Mouse (Mus musculus) embryonic facial prominence, embryonic 10.5 days (tissue): ENCODE results near the gene Lamb2. TPM values are rescaled to one million over a fixed set of nuclear protein-coding genes. Genes with fewer than 3 reads are reported as not detected.

ENCODE experiments used
- DNase-seq: peaks from one replicate; pipeline ENCODE4 v3.0.0-alpha.2; 2017; ENCODE audit warnings: low spot score
- H3K27ac ChIP-seq: fragments of 300-500 bp; sonication (generic); replicated peaks from 2 replicates; pipeline ENCODE4 v1.5.1; 2016; ENCODE audit warnings: mild to moderate bottlenecking
- H3K27me3 ChIP-seq: fragments of 300-500 bp; sonication (generic); replicated peaks from 2 replicates; pipeline ENCODE4 v1.6.1; 2016; ENCODE audit warnings: low read depth, mild to moderate bottlenecking; ENCODE audit not compliant: poor library complexity, severe bottlenecking
- H3K36me3 ChIP-seq: fragments of 300-500 bp; sonication (generic); replicated peaks from 2 replicates; pipeline ENCODE4 v1.6.1; 2016; ENCODE audit warnings: mild to moderate bottlenecking, moderate library complexity
- H3K4me1 ChIP-seq: fragments of 300-500 bp; sonication (generic); 2 replicates; pipeline ENCODE4 v1.6.1; 2016
- H3K4me3 ChIP-seq: fragments of 300-500 bp; sonication (generic); 2 replicates; pipeline ENCODE4 v1.5.1; 2016; ENCODE audit warnings: mild to moderate bottlenecking, moderate library complexity
- H3K9me3 ChIP-seq: fragments of 300-500 bp; sonication (generic); 2 replicates; pipeline ENCODE4 v1.6.1; 2016; ENCODE audit warnings: mild to moderate bottlenecking
- WGBS: fragments of 180-500 bp; shearing (Covaris S2); methylation state at CpG from one replicate; pipeline ENCODE4 v1.1.7; 2016; 5-methylcytosine and 5-hydroxymethylcytosine counted together
- polyA plus RNA-seq: library from polyadenylated mRNA; unstranded; fragments of >200 nt; fragmentation: Nextera tagmentation; extraction: Ambion mirVana; gene quantifications from 2 replicates; pipeline ENCODE4 v1.2.1, GENCODE M21; 2016

Gene Lamb2
- polyA plus RNA-seq, 1 experiment from 2014 or later, result 33.5 TPM

- Histone ChIP-seq H3K27me3 (no peaks in the 10 kb centered on the region), H3K4me1 (no peaks in the 10 kb centered on the region), H3K4me3 (no peak overlapping the region), H3K27ac (no peak overlapping the region), H3K36me3 (peaks cover 89% of the 10 kb centered on the region), H3K9me3 (no peaks in the 10 kb centered on the region)
- DNase-seq, result no peak
- WGBS, result 96% methylated on average over 15 of the region's 15 CpGs
Measured at GRCm38 (mm10) chr9:108499943-108500342, 20.4 kb downstream of the Lamb2 start.

- peak overlapping the region; percentile 93 for H3K4me3 ChIP-seq
- DNase-seq, result no peak
Measured at GRCm38 (mm10) chr9:108506901-108507300, 27.4 kb downstream of the Lamb2 start.

GRCm38 (mm10) chr9:108507619-108508434 lies 28.3 kb downstream of the Lamb2 start, which contains the start of gene Qars:
Qars (plus strand) TSS chr9:108507706.
- under 1% methylated on average over 37 of the region's 37 CpGs for WGBS
- no peaks in the 10 kb centered on the region for H3K27me3 ChIP-seq
- H3K4me1 ChIP-seq, result peaks cover 19% of the 10 kb centered on the region
- H3K9me3 ChIP-seq, result no peaks in the 10 kb centered on the region
- peaks cover 50% of the 10 kb centered on the region for H3K36me3 ChIP-seq
- DNase-seq, result peak; percentile 95
- peak within 1 kb of the TSS; percentile 93 for H3K4me3 ChIP-seq
- peak within 1 kb of the TSS; percentile 87 for H3K27ac ChIP-seq

More at GRCm38 (mm10) chr9:108506901-108507300, 27.4 kb downstream of the Lamb2 start:
- no peak overlapping the region for H3K27ac ChIP-seq
- no peaks in the 10 kb centered on the region for H3K27me3 ChIP-seq
- WGBS, result 87% methylated on average over 7 of the region's 7 CpGs
- peaks cover 50% of the 10 kb centered on the region for H3K36me3 ChIP-seq
- H3K4me1 ChIP-seq, result peaks cover 19% of the 10 kb centered on the region
- no peaks in the 10 kb centered on the region for H3K9me3 ChIP-seq

- 87% methylated on average over 7 of the region's 7 CpGs for WGBS
- H3K27ac ChIP-seq, result no peak overlapping the region
- no peaks in the 10 kb centered on the region for H3K27me3 ChIP-seq
Measured at GRCm38 (mm10) chr9:108508776-108509175, 29.2 kb downstream of the Lamb2 start.

GRCm38 (mm10) chr9:108516380-108517251 lies 37.1 kb downstream of the Lamb2 start, which contains the start of gene Qrich1:
Qrich1 (plus strand) TSS chr9:108516806.
- Histone ChIP-seq H3K36me3 (peaks cover 67% of the 10 kb centered on the region), H3K9me3 (no peaks in the 10 kb centered on the region), H3K4me1 (peaks cover 30% of the 10 kb centered on the region), H3K27ac (peak within 1 kb of the TSS; percentile 97), H3K4me3 (peak within 1 kb of the TSS; percentile 79), H3K27me3 (no peaks in the 10 kb centered on the region)
- peak; percentile 97 for DNase-seq
- 1% methylated on average over 55 of the region's 55 CpGs for WGBS

More at GRCm38 (mm10) chr9:108508776-108509175, 29.2 kb downstream of the Lamb2 start:
- no peak for DNase-seq
- peaks cover 19% of the 10 kb centered on the region for H3K4me1 ChIP-seq
- peaks cover 50% of the 10 kb centered on the region for H3K36me3 ChIP-seq
- H3K9me3 ChIP-seq, result no peaks in the 10 kb centered on the region
- H3K4me3 ChIP-seq, result peak overlapping the region; percentile 93

GRCm38 (mm10) chr9:108517253-108517930 lies 37.9 kb downstream of the Lamb2 start:
- peaks cover 64% of the 10 kb centered on the region for H3K36me3 ChIP-seq
- peak overlapping the region; percentile 79 for H3K4me3 ChIP-seq
- DNase-seq, result peak; percentile 90
- peaks cover 30% of the 10 kb centered on the region for H3K4me1 ChIP-seq
- WGBS, result under 1% methylated on average over 90 of the region's 95 CpGs
- H3K27ac ChIP-seq, result peak overlapping the region; percentile 97
- no peaks in the 10 kb centered on the region for H3K27me3 ChIP-seq
- H3K9me3 ChIP-seq, result no peaks in the 10 kb centered on the region

- no peak for DNase-seq
- peaks cover 62% of the 10 kb centered on the region for H3K36me3 ChIP-seq
Measured at GRCm38 (mm10) chr9:108517931-108518332, 38.4 kb downstream of the Lamb2 start.

GRCm38 (mm10) chr9:108521604-108522003 lies 42.1 kb downstream of the Lamb2 start:
- H3K27me3 ChIP-seq, result no peaks in the 10 kb centered on the region
- WGBS, result 89% methylated on average over 2 of the region's 2 CpGs
- H3K27ac ChIP-seq, result no peak overlapping the region
- H3K36me3 ChIP-seq, result peaks cover 59% of the 10 kb centered on the region
- peaks cover 20% of the 10 kb centered on the region for H3K4me1 ChIP-seq
- no peak overlapping the region for H3K4me3 ChIP-seq
- H3K9me3 ChIP-seq, result no peaks in the 10 kb centered on the region
- no peak for DNase-seq

More at GRCm38 (mm10) chr9:108517931-108518332, 38.4 kb downstream of the Lamb2 start:
- Histone ChIP-seq H3K27me3 (no peaks in the 10 kb centered on the region), H3K4me3 (peak overlapping the region; percentile 79), H3K4me1 (peaks cover 30% of the 10 kb centered on the region), H3K9me3 (no peaks in the 10 kb centered on the region), H3K27ac (peak overlapping the region; percentile 97)
- 0% methylated on average over 13 of the region's 13 CpGs for WGBS

- H3K27ac ChIP-seq, result no peak overlapping the region
- 93% methylated on average over 4 of the region's 4 CpGs for WGBS
- H3K27me3 ChIP-seq, result no peaks in the 10 kb centered on the region
- no peaks in the 10 kb centered on the region for H3K9me3 ChIP-seq
- H3K4me3 ChIP-seq, result no peak overlapping the region
- H3K4me1 ChIP-seq, result peaks cover 18% of the 10 kb centered on the region
- H3K36me3 ChIP-seq, result peaks cover 72% of the 10 kb centered on the region
- no peak for DNase-seq
Measured at GRCm38 (mm10) chr9:108523341-108523740, 43.8 kb downstream of the Lamb2 start.

- no peaks in the 10 kb centered on the region for H3K9me3 ChIP-seq
- H3K4me1 ChIP-seq, result no peaks in the 10 kb centered on the region
- no peak overlapping the region for H3K4me3 ChIP-seq
- no peaks in the 10 kb centered on the region for H3K27me3 ChIP-seq
- DNase-seq, result no peak
- 86% methylated on average over 3 of the region's 3 CpGs for WGBS
- no peak overlapping the region for H3K27ac ChIP-seq
- H3K36me3 ChIP-seq, result peaks cover 75% of the 10 kb centered on the region
Measured at GRCm38 (mm10) chr9:108525400-108525799, 45.9 kb downstream of the Lamb2 start.

- Histone ChIP-seq H3K27me3 (no peaks in the 10 kb centered on the region), H3K27ac (no peak overlapping the region), H3K9me3 (no peaks in the 10 kb centered on the region), H3K4me1 (no peaks in the 10 kb centered on the region), H3K36me3 (peaks cover 89% of the 10 kb centered on the region), H3K4me3 (no peak overlapping the region)
- WGBS, result 92% methylated on average over 1 of the region's 1 CpGs
- no peak for DNase-seq
Measured at GRCm38 (mm10) chr9:108530954-108531353, 51.4 kb downstream of the Lamb2 start.

GRCm38 (mm10) chr9:108531496-108531895 lies 52.0 kb downstream of the Lamb2 start:
- no peaks in the 10 kb centered on the region for H3K27me3 ChIP-seq
- H3K4me1 ChIP-seq, result no peaks in the 10 kb centered on the region
- no peaks in the 10 kb centered on the region for H3K9me3 ChIP-seq
- DNase-seq, result no peak
- peaks cover 94% of the 10 kb centered on the region for H3K36me3 ChIP-seq
- H3K27ac ChIP-seq, result no peak overlapping the region
- no peak overlapping the region for H3K4me3 ChIP-seq
- WGBS, result 85% methylated on average over 1 of the region's 1 CpGs
